Mouse (Mus musculus) hindbrain, embryonic 16.5 days (tissue): ENCODE results near the gene Ctbp2. TPM values are rescaled to one million over a fixed set of nuclear protein-coding genes. Genes with fewer than 3 reads are reported as not detected.
A peak's percentile ranks its signal among the peaks of the same experiment; 100 is the strongest.
"Not testable (repeated sequence)": the region's sequence is repeated elsewhere in the genome, so short reads cannot be mapped to it uniquely, and the experiment has no call there.

Experiments
- ATAC-seq: fragments of 200-750 bp; cut with Nextera tagmentation; 2 replicates; pipeline ENCODE4 v1.8.0; 2017; ENCODE audit warnings: moderate TSS enrichment, moderate library complexity
- H3K27ac ChIP-seq: fragments of 300-500 bp; sonication (generic); 2 replicates; pipeline ENCODE4 v1.5.1; 2014; ENCODE audit warnings: low read depth, mild to moderate bottlenecking, control low read depth, low read length, moderate library complexity
- H3K27me3 ChIP-seq: fragments of 300-500 bp; sonication (generic); replicated peaks from 2 replicates; pipeline ENCODE4 v1.6.1; 2014; ENCODE audit warnings: low read length; ENCODE audit not compliant: control insufficient read depth, insufficient read depth
- H3K36me3 ChIP-seq: fragments of 300-500 bp; sonication (generic); 2 replicates; pipeline ENCODE4 v1.6.1; 2014; ENCODE audit warnings: mild to moderate bottlenecking, low read length, moderate library complexity, mixed read lengths; ENCODE audit not compliant: control insufficient read depth, insufficient read depth
- H3K4me1 ChIP-seq: fragments of 300-500 bp; sonication (generic); 2 replicates; pipeline ENCODE4 v1.6.1; 2014; ENCODE audit warnings: low read depth, low read length; ENCODE audit not compliant: control insufficient read depth, insufficient read depth
- H3K4me2 ChIP-seq: fragments of 300-500 bp; sonication (generic); 2 replicates; pipeline ENCODE4 v1.6.1; 2014; ENCODE audit warnings: mild to moderate bottlenecking, low read length, control low read depth, moderate library complexity
- H3K4me3 ChIP-seq: fragments of 300-500 bp; sonication (generic); 2 replicates; pipeline ENCODE4 v1.5.1; 2014; ENCODE audit warnings: mild to moderate bottlenecking, low read length, control low read depth, moderate library complexity
- H3K9ac ChIP-seq: fragments of 300-500 bp; sonication (generic); 2 replicates; pipeline ENCODE4 v1.6.1; 2014; ENCODE audit warnings: low read depth, mild to moderate bottlenecking, control low read depth, low read length, moderate library complexity
- H3K9me3 ChIP-seq: fragments of 300-500 bp; sonication (generic); 2 replicates; pipeline ENCODE4 v1.6.1; 2014; ENCODE audit warnings: mild to moderate bottlenecking, low read length, moderate library complexity; ENCODE audit not compliant: control insufficient read depth
- WGBS: fragments of 180-500 bp; shearing (Covaris S2); extraction: QIAGEN DNeasy Blood & Tissue Kit; methylation state at CpG from one replicate; pipeline ENCODE4 v1.1.7; 2014; 5-methylcytosine and 5-hydroxymethylcytosine counted together
- polyA plus RNA-seq: library from polyadenylated mRNA; unstranded; fragments of >200 nt; fragmentation: Nextera tagmentation; extraction: Ambion mirVana; gene quantifications from 2 replicates; pipeline ENCODE4 v1.2.1, GENCODE M21; 2015

Gene Ctbp2
- polyA plus RNA-seq, 1 experiment from 2014 or later: 44.9 TPM

- H3K4me1 ChIP-seq: peaks cover 38% of the 10 kb centered on the region
- no peak for ATAC-seq
- no peak overlapping the region for H3K9ac ChIP-seq
- H3K9me3 ChIP-seq: no peaks in the 10 kb centered on the region
- H3K27ac ChIP-seq: peak overlapping the region; percentile 12; the same call in 1 of the 2 replicates
- H3K4me3 ChIP-seq: no peak overlapping the region
- 11% methylated on average over 6 of the region's 6 CpGs for WGBS
- no peaks in the 10 kb centered on the region for H3K36me3 ChIP-seq
- no peak overlapping the region for H3K4me2 ChIP-seq
- H3K27me3 ChIP-seq: no peaks in the 10 kb centered on the region
Measured at GRCm38 (mm10) chr7:133112351-133112831, 11.8 kb downstream of the Ctbp2 start.

- Histone ChIP-seq H3K27me3 (no peaks in the 10 kb centered on the region), H3K27ac (no peak overlapping the region), H3K4me2 (no peak overlapping the region), H3K36me3 (no peaks in the 10 kb centered on the region), H3K4me3 (no peak overlapping the region), H3K9me3 (no peaks in the 10 kb centered on the region), H3K9ac (no peak overlapping the region), H3K4me1 (peaks cover 16% of the 10 kb centered on the region)
- no peak for ATAC-seq
- 91% methylated on average over 4 of the region's 4 CpGs for WGBS
Measured at GRCm38 (mm10) chr7:133109442-133109841, 14.7 kb downstream of the Ctbp2 start.

- no peak for ATAC-seq
- Histone ChIP-seq H3K27me3 (no peaks in the 10 kb centered on the region), H3K36me3 (no peaks in the 10 kb centered on the region), H3K4me3 (no peak overlapping the region), H3K9me3 (no peaks in the 10 kb centered on the region), H3K27ac (no peak overlapping the region), H3K9ac (no peak overlapping the region), H3K4me2 (no peak overlapping the region), H3K4me1 (peaks cover 15% of the 10 kb centered on the region)
- 87% methylated on average over 2 of the region's 2 CpGs for WGBS
Measured at GRCm38 (mm10) chr7:133108695-133109094, 15.5 kb downstream of the Ctbp2 start.

- Histone ChIP-seq H3K27me3 (no peaks in the 10 kb centered on the region), H3K27ac (no peak overlapping the region), H3K4me1 (peaks cover 15% of the 10 kb centered on the region), H3K36me3 (no peaks in the 10 kb centered on the region), H3K4me3 (no peak overlapping the region), H3K9ac (no peak overlapping the region), H3K9me3 (no peaks in the 10 kb centered on the region), H3K4me2 (no peak overlapping the region)
- 49% methylated on average over 3 of the region's 3 CpGs for WGBS
- no peak for ATAC-seq
Measured at GRCm38 (mm10) chr7:133102578-133102977, 21.6 kb downstream of the Ctbp2 start.

GRCm38 (mm10) chr7:133101070-133101469 is 23.1 kb downstream of the Ctbp2 start:
- WGBS: 65% methylated on average over 6 of the region's 6 CpGs
- H3K27me3 ChIP-seq: no peaks in the 10 kb centered on the region
- H3K27ac ChIP-seq: no peak overlapping the region
- no peak for ATAC-seq
- no peak overlapping the region for H3K4me2 ChIP-seq
- no peaks in the 10 kb centered on the region for H3K36me3 ChIP-seq
- peaks cover 18% of the 10 kb centered on the region for H3K4me1 ChIP-seq
- H3K9ac ChIP-seq: no peak overlapping the region
- no peaks in the 10 kb centered on the region for H3K9me3 ChIP-seq
- H3K4me3 ChIP-seq: no peak overlapping the region

- Histone ChIP-seq H3K9me3 (no peaks in the 10 kb centered on the region), H3K27ac (no peak overlapping the region), H3K4me2 (no peak overlapping the region), H3K4me1 (peaks cover 18% of the 10 kb centered on the region), H3K36me3 (no peaks in the 10 kb centered on the region), H3K9ac (no peak overlapping the region), H3K27me3 (no peaks in the 10 kb centered on the region), H3K4me3 (no peak overlapping the region)
- ATAC-seq: no peak
- WGBS: 50% methylated on average over 6 of the region's 6 CpGs
Measured at GRCm38 (mm10) chr7:133100178-133100577, 24.0 kb downstream of the Ctbp2 start.

- H3K27me3 ChIP-seq: no peaks in the 10 kb centered on the region
- H3K4me1 ChIP-seq: peaks cover 18% of the 10 kb centered on the region
- no peak overlapping the region for H3K9ac ChIP-seq
- no peaks in the 10 kb centered on the region for H3K9me3 ChIP-seq
- H3K27ac ChIP-seq: no peak overlapping the region
- no peaks in the 10 kb centered on the region for H3K36me3 ChIP-seq
- H3K4me3 ChIP-seq: no peak overlapping the region
- WGBS: 39% methylated on average over 4 of the region's 4 CpGs
- no peak for ATAC-seq
- no peak overlapping the region for H3K4me2 ChIP-seq
Measured at GRCm38 (mm10) chr7:133099266-133099665, 24.9 kb downstream of the Ctbp2 start.

- no peaks in the 10 kb centered on the region for H3K36me3 ChIP-seq
- peaks cover 18% of the 10 kb centered on the region for H3K4me1 ChIP-seq
- H3K27me3 ChIP-seq: no peaks in the 10 kb centered on the region
- H3K9ac ChIP-seq: no peak overlapping the region
- H3K27ac ChIP-seq: no peak overlapping the region
- H3K9me3 ChIP-seq: no peaks in the 10 kb centered on the region
- H3K4me2 ChIP-seq: no peak overlapping the region
- ATAC-seq: no peak
- WGBS: 82% methylated on average over 12 of the region's 12 CpGs
- no peak overlapping the region for H3K4me3 ChIP-seq
Measured at GRCm38 (mm10) chr7:133098118-133098793, 25.9 kb downstream of the Ctbp2 start.

GRCm38 (mm10) chr7:133095610-133096009 is 28.5 kb downstream of the Ctbp2 start:
- H3K9me3 ChIP-seq, ATAC-seq, H3K9ac ChIP-seq, H3K4me3 ChIP-seq, H3K27me3 ChIP-seq, H3K4me2 ChIP-seq, H3K36me3 ChIP-seq, H3K27ac ChIP-seq: not testable (repeated sequence)
- WGBS: 93% methylated on average over 7 of the region's 7 CpGs
- H3K4me1 ChIP-seq: peaks cover 19% of the 10 kb centered on the region
